Mouse (Mus musculus): ENCODE data around the gene Tdrd1. TPM values are rescaled to one million over a fixed set of nuclear protein-coding genes. Genes with fewer than 3 reads are reported as not detected.
"Not testable (repeated sequence)": the region's sequence is repeated elsewhere in the genome, so short reads cannot be mapped to it uniquely, and the experiment has no call there.

Gene Tdrd1
- 2.4 and 2.7 TPM in 2 replicates for polyA plus RNA-seq (2015; fragmentation: Nextera tagmentation; extraction: Ambion mirVana)

- Histone ChIP-seq H3K36me3 (no peaks in the 10 kb centered on the region), H3K4me1 (peaks cover 4% of the 10 kb centered on the region), H3K9me3 (replicated peaks) (no peaks in the 10 kb centered on the region), H3K4me2 (replicated peaks) (peak within 1 kb of the TSS; percentile 42), H3K27ac (replicated peaks) (no peak within 1 kb of the TSS), H3K4me3 (replicated peaks) (peak within 1 kb of the TSS; percentile 18; the same call in 1 of the 2 replicates), H3K27me3 (no peaks in the 10 kb centered on the region), H3K9ac (no peak within 1 kb of the TSS)
- no peak for ATAC-seq (ENCODE audit: insufficient number of reproducible peaks, low FRiP score, low TSS enrichment, low read depth)
- WGBS = 55% methylated on average over 44 of the region's 44 CpGs
Observed at GRCm38 (mm10) chr19:56826047-56826631, at the start of gene Tdrd1. Gene Tdrd1, plus strand, starts transcription at chr19:56826209.

DNA sequence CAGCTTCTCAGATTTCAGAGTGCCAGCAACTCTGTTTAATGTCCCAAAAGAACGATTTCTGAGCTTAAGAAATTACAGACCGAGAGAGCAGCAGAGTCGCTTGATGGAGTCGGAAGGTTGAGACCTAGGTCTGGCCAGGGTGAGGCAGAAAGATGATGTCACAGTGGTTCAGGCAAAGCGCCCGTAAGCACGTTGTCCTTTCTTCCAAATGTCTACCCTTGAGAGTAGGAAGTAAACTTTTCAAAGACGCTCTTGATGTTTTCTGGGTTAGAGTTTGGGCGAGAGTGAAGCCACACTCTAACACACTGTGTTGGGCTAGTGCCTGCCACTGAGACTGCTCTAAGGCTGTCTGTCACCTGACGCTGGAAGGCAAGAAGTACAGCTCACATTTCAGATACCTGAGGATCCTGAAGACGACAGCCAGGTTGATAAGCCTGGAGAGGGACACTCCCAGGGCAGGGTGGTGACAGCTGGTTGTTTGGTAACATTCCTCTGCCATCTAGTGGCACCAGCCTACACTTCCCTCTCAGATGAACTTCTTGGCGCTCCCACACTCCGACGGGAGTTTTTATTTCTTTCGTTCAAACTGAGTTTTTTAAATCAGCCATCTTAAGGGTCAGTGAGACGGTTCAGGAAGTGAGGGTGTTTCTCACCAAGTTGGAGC lies 49.2 kb upstream of the Tdrd1 start:
- Histone ChIP-seq H3K9me3 (replicated peaks) (no peaks in the 10 kb centered on the region), H3K36me3 (no peaks in the 10 kb centered on the region), H3K4me2 (replicated peaks) (peak overlapping the region; percentile 24), H3K4me3 (replicated peaks) (0 out of 2 replicates have a peak overlapping the region, but pooled peaks have one; percentile 12), H3K27ac (replicated peaks) (no peak overlapping the region), H3K27me3 (peaks cover 11% of the 10 kb centered on the region; the same call in 1 of the 2 replicates), H3K4me1 (peaks cover 28% of the 10 kb centered on the region), H3K9ac (no peak overlapping the region)
- 25% methylated on average over 16 of the region's 16 CpGs for WGBS
- no peak for ATAC-seq (ENCODE audit: insufficient number of reproducible peaks, low FRiP score, low TSS enrichment, low read depth)

GRCm38 (mm10) chr19:56778532-56778931 lies 47.5 kb upstream of the Tdrd1 start:
- not testable (repeated sequence) for H3K36me3 ChIP-seq; H3K9ac ChIP-seq; H3K27ac ChIP-seq (replicated peaks); H3K4me3 ChIP-seq (replicated peaks); H3K4me2 ChIP-seq (replicated peaks); H3K9me3 ChIP-seq (replicated peaks); ATAC-seq (ENCODE audit: insufficient number of reproducible peaks, low FRiP score, low TSS enrichment, low read depth)
- peaks cover 25% of the 10 kb centered on the region for H3K4me1 ChIP-seq
- WGBS = 95% methylated on average over 7 of the region's 7 CpGs
- H3K27me3 ChIP-seq = peaks cover 11% of the 10 kb centered on the region; the same call in 1 of the 2 replicates

DNA sequence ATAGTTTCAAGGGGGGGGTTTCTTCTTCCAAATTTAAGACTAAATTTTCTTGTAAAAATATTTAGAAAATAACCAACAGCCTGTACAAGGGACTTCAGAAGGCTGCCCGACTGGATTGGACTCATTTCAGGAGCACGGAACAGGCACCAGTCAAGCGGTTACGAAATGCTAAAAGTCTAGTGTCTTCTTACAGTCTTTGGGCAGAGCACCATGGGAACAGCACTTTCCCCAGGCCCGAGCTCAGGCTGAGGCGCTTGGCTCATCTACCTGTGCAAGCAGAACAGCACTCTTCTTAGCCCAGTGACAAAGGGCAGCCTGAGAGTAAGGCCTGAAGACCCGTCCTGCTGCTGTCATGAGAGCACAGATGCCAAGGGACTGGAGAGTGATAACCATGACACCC lies 38.1 kb upstream of the Tdrd1 start:
- no peaks in the 10 kb centered on the region for H3K27me3 ChIP-seq
- H3K9ac ChIP-seq = no peak overlapping the region
- peaks cover 43% of the 10 kb centered on the region for H3K36me3 ChIP-seq
- H3K27ac ChIP-seq (replicated peaks) = no peak overlapping the region
- no peak overlapping the region for H3K4me3 ChIP-seq (replicated peaks)
- ATAC-seq (ENCODE audit: insufficient number of reproducible peaks, low FRiP score, low TSS enrichment, low read depth) = no peak
- H3K9me3 ChIP-seq (replicated peaks) = no peaks in the 10 kb centered on the region
- WGBS = 84% methylated on average over 7 of the region's 7 CpGs
- H3K4me1 ChIP-seq = no peaks in the 10 kb centered on the region
- no peak overlapping the region for H3K4me2 ChIP-seq (replicated peaks)

- 89% methylated on average over 5 of the region's 5 CpGs for WGBS
- Histone ChIP-seq H3K9me3 (replicated peaks) (no peaks in the 10 kb centered on the region), H3K4me2 (replicated peaks) (no peak overlapping the region), H3K4me3 (replicated peaks) (no peak overlapping the region), H3K27me3 (no peaks in the 10 kb centered on the region), H3K9ac (no peak overlapping the region), H3K36me3 (peaks cover 47% of the 10 kb centered on the region), H3K4me1 (no peaks in the 10 kb centered on the region), H3K27ac (replicated peaks) (no peak overlapping the region)
- ATAC-seq (ENCODE audit: insufficient number of reproducible peaks, low FRiP score, low TSS enrichment, low read depth) = no peak
Observed at GRCm38 (mm10) chr19:56788952-56789351, 37.1 kb upstream of the Tdrd1 start.

DNA sequence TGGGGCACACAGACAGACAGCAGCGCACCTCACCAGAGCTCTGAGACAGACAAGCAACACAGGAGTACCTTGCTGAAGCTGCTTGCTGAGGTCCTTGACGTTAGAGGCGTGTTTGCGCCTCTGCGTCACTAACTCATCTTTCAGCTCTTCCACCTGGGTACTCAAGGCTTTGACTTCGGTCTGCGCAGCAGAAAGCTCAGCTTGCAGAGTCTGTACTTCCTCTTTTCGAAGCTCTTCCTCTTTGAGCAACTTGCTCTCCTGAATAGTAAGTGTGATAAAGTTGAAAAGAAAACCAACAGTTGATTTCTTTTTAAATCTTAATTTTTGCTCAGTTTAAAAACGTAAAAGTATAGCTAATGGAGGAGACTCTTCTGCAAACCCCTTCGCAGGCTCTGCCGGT lies 28.6 kb upstream of the Tdrd1 start:
- WGBS = 89% methylated on average over 11 of the region's 11 CpGs
- Histone ChIP-seq H3K4me3 (replicated peaks) (no peak overlapping the region), H3K9me3 (replicated peaks) (no peaks in the 10 kb centered on the region), H3K4me1 (no peaks in the 10 kb centered on the region), H3K4me2 (replicated peaks) (no peak overlapping the region), H3K9ac (no peak overlapping the region), H3K36me3 (peaks cover 86% of the 10 kb centered on the region), H3K27me3 (no peaks in the 10 kb centered on the region), H3K27ac (replicated peaks) (no peak overlapping the region)
- no peak for ATAC-seq (ENCODE audit: insufficient number of reproducible peaks, low FRiP score, low TSS enrichment, low read depth)

GRCm38 (mm10) chr19:56800226-56800625 lies 25.8 kb upstream of the Tdrd1 start:
- no peak for ATAC-seq (ENCODE audit: insufficient number of reproducible peaks, low FRiP score, low TSS enrichment, low read depth)
- Histone ChIP-seq H3K9me3 (replicated peaks) (no peaks in the 10 kb centered on the region), H3K4me2 (replicated peaks) (no peak overlapping the region), H3K4me1 (no peaks in the 10 kb centered on the region), H3K27me3 (no peaks in the 10 kb centered on the region), H3K9ac (no peak overlapping the region), H3K27ac (replicated peaks) (no peak overlapping the region), H3K4me3 (replicated peaks) (no peak overlapping the region), H3K36me3 (peaks cover 87% of the 10 kb centered on the region)
- WGBS = 73% methylated on average over 8 of the region's 8 CpGs

- H3K9ac ChIP-seq = no peak overlapping the region
- no peaks in the 10 kb centered on the region for H3K4me1 ChIP-seq
- no peaks in the 10 kb centered on the region for H3K9me3 ChIP-seq (replicated peaks)
- ATAC-seq (ENCODE audit: insufficient number of reproducible peaks, low FRiP score, low TSS enrichment, low read depth) = no peak
- H3K36me3 ChIP-seq = peaks cover 88% of the 10 kb centered on the region
- 73% methylated on average over 7 of the region's 7 CpGs for WGBS
- no peaks in the 10 kb centered on the region for H3K27me3 ChIP-seq
- H3K27ac ChIP-seq (replicated peaks) = no peak overlapping the region
- H3K4me2 ChIP-seq (replicated peaks) = no peak overlapping the region
- H3K4me3 ChIP-seq (replicated peaks) = no peak overlapping the region
Observed at GRCm38 (mm10) chr19:56800930-56801655, 24.9 kb upstream of the Tdrd1 start.

DNA sequence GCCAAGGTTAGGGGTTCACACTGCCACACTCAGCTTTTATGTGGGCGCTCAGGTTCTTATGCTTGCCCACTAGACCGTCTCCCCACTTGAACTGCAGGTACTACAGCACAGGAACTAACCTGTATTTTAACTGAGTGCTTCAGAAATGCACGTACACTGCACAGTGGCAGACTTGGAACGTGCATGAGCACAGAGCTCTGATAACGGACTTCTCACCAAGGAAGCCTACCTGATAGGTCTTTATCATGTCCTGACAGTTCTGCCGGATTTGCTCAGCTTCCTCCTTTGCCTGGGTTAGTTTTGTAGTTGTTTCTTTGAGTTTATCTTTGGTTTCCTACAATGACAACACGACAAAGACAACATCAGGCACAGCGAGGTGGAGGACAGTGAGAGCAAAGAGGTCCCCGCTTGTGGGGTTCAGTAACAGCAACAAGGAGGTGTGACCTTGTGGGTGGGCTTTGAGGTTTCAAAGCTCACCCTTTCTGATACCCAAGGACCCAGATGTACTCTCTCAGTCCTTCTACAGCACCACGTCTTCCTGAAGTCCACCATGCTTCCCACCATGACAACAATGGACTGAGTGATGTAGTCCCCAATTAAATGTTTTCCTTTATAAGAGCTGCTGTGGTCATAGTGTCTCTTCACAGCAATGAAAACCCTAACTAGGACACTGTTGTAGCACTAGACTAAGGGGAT lies 24.2 kb upstream of the Tdrd1 start:
- Histone ChIP-seq H3K4me2 (replicated peaks) (no peak overlapping the region), H3K27me3 (no peaks in the 10 kb centered on the region), H3K36me3 (peaks cover 83% of the 10 kb centered on the region), H3K9me3 (replicated peaks) (no peaks in the 10 kb centered on the region), H3K9ac (no peak overlapping the region), H3K4me3 (replicated peaks) (no peak overlapping the region), H3K27ac (replicated peaks) (no peak overlapping the region), H3K4me1 (no peaks in the 10 kb centered on the region)
- ATAC-seq (ENCODE audit: insufficient number of reproducible peaks, low FRiP score, low TSS enrichment, low read depth) = no peak
- WGBS = 87% methylated on average over 10 of the region's 10 CpGs

DNA sequence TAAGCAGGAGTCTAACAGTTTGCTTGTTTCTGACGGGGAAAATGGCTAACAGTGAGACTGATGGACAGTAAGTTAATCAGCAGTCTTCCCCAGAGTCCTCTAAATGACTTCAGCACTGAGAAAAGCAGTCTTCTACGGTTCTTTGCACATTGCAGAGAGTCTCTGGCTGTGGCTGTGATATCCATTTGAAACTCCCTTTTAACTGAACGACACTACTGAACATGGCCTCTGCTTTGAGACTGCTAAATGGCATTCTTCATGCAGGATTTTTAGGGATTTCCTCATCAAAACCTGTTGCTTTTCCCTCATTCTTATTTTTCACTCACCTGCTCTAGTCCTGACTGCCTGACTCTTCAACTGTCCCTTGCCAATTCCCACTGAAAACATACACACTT lies 23.7 kb upstream of the Tdrd1 start:
- H3K27ac ChIP-seq (replicated peaks) = no peak overlapping the region
- H3K36me3 ChIP-seq = peaks cover 87% of the 10 kb centered on the region
- H3K9ac ChIP-seq = no peak overlapping the region
- H3K4me2 ChIP-seq (replicated peaks) = no peak overlapping the region
- H3K4me3 ChIP-seq (replicated peaks) = no peak overlapping the region
- H3K27me3 ChIP-seq = no peaks in the 10 kb centered on the region
- 74% methylated on average over 3 of the region's 3 CpGs for WGBS
- H3K4me1 ChIP-seq = no peaks in the 10 kb centered on the region
- ATAC-seq (ENCODE audit: insufficient number of reproducible peaks, low FRiP score, low TSS enrichment, low read depth) = no peak
- H3K9me3 ChIP-seq (replicated peaks) = no peaks in the 10 kb centered on the region

DNA sequence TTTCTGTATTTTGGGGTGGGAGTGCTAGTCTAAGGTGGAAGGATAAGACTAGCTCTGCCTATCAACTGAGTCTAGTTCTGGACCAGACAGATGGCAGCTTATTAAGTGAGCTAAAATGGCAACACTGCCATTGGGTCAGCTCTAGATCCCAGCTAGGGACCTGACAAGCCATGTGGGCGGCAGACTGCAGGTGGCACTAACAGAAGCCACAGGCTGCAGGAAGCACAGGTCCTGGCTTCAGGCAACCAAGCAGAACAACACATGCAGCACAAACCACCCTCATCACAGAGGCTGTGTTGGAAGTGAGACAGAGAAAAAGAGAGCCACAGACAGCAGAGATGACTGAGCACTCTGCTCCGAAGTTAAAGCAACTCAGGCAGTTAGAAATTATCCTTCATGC lies 20.6 kb upstream of the Tdrd1 start:
- peaks cover 80% of the 10 kb centered on the region for H3K36me3 ChIP-seq
- no peaks in the 10 kb centered on the region for H3K4me1 ChIP-seq
- H3K27me3 ChIP-seq = no peaks in the 10 kb centered on the region
- H3K4me2 ChIP-seq (replicated peaks) = no peak overlapping the region
- H3K27ac ChIP-seq (replicated peaks) = no peak overlapping the region
- ATAC-seq (ENCODE audit: insufficient number of reproducible peaks, low FRiP score, low TSS enrichment, low read depth) = no peak
- WGBS = 81% methylated on average over 2 of the region's 2 CpGs
- H3K9me3 ChIP-seq (replicated peaks) = no peaks in the 10 kb centered on the region
- no peak overlapping the region for H3K9ac ChIP-seq
- no peak overlapping the region for H3K4me3 ChIP-seq (replicated peaks)
